Mouse (Mus musculus): ENCODE results near the gene Ahsg. TPM values are rescaled to one million over a fixed set of nuclear protein-coding genes. Genes with fewer than 3 reads are reported as not detected.

The Ahsg gene
- 24.4 and 59.9 TPM in 2 replicates for polyA plus RNA-seq (2015; fragmentation: Nextera tagmentation; extraction: Ambion mirVana)

DNA sequence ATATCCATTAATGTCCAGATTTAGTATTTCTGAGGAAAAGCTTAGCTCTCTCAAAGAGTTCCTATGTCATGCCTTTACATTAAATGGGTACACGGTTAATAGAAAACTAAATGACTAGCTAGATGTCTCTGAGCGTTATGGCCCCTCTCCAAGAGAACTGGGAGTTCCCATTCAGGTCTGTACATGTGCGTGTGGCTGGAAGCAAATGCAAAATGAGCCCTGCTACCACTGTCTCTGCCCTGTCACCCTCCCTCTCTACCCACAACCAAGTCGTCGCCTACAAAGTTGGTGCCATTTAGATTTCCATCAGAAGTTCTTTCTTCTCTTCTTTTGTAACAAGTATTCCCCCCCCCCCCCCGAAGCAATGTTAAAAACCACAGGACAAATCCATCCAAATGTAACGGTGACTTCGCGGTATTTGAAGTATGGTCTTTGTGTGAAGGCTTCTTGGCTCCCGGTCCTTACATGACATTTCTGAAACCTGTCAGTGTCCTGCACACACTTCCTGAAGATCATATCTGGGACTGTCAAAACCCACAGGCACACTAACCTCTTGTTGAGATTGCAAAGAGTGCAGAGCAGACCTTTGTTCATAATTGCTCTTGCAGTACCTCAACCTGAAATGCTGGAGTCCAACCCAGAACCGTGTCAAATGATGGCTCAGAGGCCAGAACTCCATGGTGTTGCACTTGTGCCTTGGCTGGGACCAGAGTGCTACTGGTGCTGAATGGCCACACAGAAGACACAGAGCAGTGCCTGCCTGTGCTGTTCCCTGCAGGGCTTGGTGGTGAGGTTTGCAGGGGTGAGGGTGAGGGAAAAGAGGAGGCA, at the start of gene Ahsg:
Gene Ahsg (plus strand): TSS at position 595 of the 828 bp plus-strand sequence.
- Histone ChIP-seq H3K4me2 (ENCODE audit: low read depth, low read length) (no peak within 1 kb of the TSS), H3K4me3 (ENCODE audit: low read length) (no peak within 1 kb of the TSS), H3K27me3 (replicated peaks; ENCODE audit: control insufficient read depth, insufficient read depth, low read length) (no peaks in the 10 kb centered on the region), H3K27ac (ENCODE audit: low read length) (no peak within 1 kb of the TSS), H3K4me1 (ENCODE audit: control insufficient read depth, insufficient read depth, low read length) (no peaks in the 10 kb centered on the region), H3K36me3 (ENCODE audit: control insufficient read depth, insufficient read depth, low read length) (no peaks in the 10 kb centered on the region), H3K9me3 (ENCODE audit: control insufficient read depth, low read length) (no peaks in the 10 kb centered on the region), H3K9ac (ENCODE audit: low read depth, low read length) (no peak within 1 kb of the TSS)
- WGBS: 82% methylated on average over 11 of the region's 11 CpGs
- ATAC-seq: no peak

DNA sequence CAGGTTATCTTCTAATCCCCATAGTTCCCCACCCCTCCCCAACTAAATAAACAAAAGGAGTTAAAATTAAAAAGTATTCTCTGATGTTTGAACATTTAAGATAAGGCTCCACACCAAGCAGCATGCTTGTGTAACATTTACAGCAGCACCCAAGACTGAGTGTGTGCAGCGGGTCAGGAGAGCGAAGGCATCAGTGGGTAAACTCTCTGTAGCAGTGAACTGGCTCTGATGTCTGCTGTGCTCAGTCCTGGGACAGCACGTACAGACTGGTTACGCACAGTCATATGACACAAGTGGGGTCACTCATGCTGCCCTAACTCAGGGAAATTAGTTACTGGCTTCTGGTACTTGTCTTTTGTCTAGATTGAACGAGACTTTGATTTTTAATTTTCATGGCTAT, 48.2 kb upstream of the Ahsg start:
- 83% methylated on average over 5 of the region's 5 CpGs for WGBS
- Histone ChIP-seq H3K27me3 (replicated peaks; ENCODE audit: control insufficient read depth, insufficient read depth, low read length) (no peaks in the 10 kb centered on the region), H3K4me2 (ENCODE audit: low read depth, low read length) (no peak overlapping the region), H3K27ac (ENCODE audit: low read length) (no peak overlapping the region), H3K4me1 (ENCODE audit: control insufficient read depth, insufficient read depth, low read length) (peaks cover 10% of the 10 kb centered on the region), H3K9me3 (ENCODE audit: control insufficient read depth, low read length) (no peaks in the 10 kb centered on the region), H3K36me3 (ENCODE audit: control insufficient read depth, insufficient read depth, low read length) (no peaks in the 10 kb centered on the region), H3K9ac (ENCODE audit: low read depth, low read length) (no peak overlapping the region), H3K4me3 (ENCODE audit: low read length) (no peak overlapping the region)
- peak; percentile 57 for ATAC-seq

DNA sequence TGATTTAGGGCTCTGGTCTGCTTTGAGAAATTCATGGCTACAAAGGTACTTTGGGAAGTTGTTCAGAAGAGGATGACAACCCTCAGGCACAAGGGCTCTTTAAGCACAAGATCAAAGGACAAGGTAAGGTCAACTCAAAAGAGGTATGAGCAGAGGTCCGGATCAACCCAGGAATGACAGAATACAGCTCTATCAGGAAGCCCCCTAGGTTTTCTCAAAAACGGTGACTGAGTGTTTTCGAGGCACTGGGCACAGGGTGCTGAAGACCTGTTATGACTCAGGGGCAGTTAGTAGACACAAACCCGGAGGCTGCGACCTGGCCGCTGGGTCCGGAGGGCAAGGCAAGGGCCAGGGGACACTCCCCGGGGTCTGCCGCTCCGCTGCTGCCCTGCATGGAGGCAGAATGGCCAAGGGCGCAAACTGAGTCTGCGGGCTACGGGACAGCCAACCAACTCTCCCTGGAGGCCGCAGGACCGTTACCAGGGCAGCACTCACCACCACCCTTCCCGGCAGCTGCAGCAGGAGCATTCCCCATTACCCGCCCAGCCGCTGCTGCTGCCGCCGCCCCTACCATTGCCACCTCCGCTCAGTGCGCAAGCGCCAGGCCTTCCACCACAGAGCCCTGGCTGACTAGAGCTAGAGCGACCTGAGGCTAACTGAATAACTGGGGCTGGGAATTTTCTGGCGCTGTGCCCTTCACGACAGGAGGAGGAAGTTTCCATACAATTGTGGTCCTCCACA, 46.8 kb upstream of the Ahsg start:
- H3K4me1 ChIP-seq (ENCODE audit: control insufficient read depth, insufficient read depth, low read length): peaks cover 10% of the 10 kb centered on the region
- H3K27ac ChIP-seq (ENCODE audit: low read length): peak overlapping the region; percentile 68
- H3K4me3 ChIP-seq (ENCODE audit: low read length): peak overlapping the region; percentile 61
- peak overlapping the region; percentile 96 for H3K4me2 ChIP-seq (ENCODE audit: low read depth, low read length)
- ATAC-seq: peak; percentile 95
- 6% methylated on average over 26 of the region's 26 CpGs for WGBS
- H3K36me3 ChIP-seq (ENCODE audit: control insufficient read depth, insufficient read depth, low read length): no peaks in the 10 kb centered on the region
- no peaks in the 10 kb centered on the region for H3K27me3 ChIP-seq (replicated peaks; ENCODE audit: control insufficient read depth, insufficient read depth, low read length)
- peak overlapping the region; percentile 75 for H3K9ac ChIP-seq (ENCODE audit: low read depth, low read length)
- no peaks in the 10 kb centered on the region for H3K9me3 ChIP-seq (ENCODE audit: control insufficient read depth, low read length)

DNA sequence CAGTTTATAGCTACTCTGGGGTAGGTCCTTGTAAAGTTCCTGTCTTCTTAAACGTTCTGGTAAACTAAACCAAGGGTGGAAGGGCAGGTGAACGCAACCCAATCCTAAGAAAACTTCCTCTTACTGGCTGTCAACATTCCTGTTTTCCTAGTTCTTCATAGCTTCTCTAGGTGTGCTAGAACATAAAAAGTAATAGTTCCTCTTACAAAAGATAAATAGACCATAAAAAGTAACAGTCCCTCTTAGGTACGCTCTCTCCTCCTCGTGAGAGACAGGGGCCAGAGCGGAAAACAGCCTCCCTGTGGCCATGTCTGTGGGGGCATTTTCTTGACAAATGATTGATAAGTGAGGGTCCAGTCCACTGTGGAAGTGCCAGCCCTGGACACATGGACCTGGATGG, 46.2 kb upstream of the Ahsg start:
- Histone ChIP-seq H3K4me1 (ENCODE audit: control insufficient read depth, insufficient read depth, low read length) (peaks cover 10% of the 10 kb centered on the region), H3K4me3 (ENCODE audit: low read length) (peak overlapping the region; percentile 61), H3K9ac (ENCODE audit: low read depth, low read length) (peak overlapping the region; percentile 75), H3K27ac (ENCODE audit: low read length) (peak overlapping the region; percentile 68), H3K36me3 (ENCODE audit: control insufficient read depth, insufficient read depth, low read length) (no peaks in the 10 kb centered on the region), H3K4me2 (ENCODE audit: low read depth, low read length) (peak overlapping the region; percentile 96), H3K27me3 (replicated peaks; ENCODE audit: control insufficient read depth, insufficient read depth, low read length) (no peaks in the 10 kb centered on the region), H3K9me3 (ENCODE audit: control insufficient read depth, low read length) (no peaks in the 10 kb centered on the region)
- ATAC-seq: peak; percentile 57
- 35% methylated on average over 5 of the region's 5 CpGs for WGBS

DNA sequence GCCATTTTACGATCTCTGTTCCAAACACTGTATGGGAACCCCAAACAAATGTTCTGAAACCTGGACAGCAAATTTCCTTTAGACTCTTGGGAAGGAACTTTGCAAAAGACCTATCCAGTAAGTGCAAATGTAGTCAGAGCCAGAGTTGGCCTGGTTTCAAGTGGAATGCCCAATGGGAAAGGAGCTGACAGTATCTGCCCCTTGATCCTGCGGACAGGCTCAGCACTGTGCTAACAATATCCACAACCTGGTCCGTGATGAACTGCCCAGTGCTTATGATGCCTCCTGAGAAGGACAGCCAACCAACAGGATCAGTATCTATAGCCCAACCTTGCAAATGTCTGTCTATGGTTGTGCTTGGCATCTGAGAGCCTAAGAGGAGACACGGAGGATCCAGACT, 45.6 kb upstream of the Ahsg start:
- 86% methylated on average over 4 of the region's 4 CpGs for WGBS
- ATAC-seq: no peak

DNA sequence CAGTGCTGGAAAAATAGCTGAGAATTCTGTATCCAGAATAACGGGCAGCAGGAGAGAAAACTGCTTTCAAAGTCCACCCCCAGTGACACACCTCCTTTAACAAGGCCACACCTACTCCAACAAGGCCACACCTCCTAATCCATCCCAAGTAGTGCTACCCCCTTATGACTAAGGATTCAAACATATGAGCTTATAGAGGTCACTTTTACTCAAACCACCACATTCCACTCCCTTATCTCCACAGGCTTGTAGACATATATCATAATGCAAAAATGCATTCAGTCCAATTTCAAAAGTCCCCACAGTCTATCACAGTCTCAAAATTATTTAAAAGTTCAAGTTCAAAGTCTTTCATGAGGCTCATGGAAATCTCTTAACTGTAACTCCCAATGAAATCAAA, 43.4 kb upstream of the Ahsg start:
- ATAC-seq: no peak
- Histone ChIP-seq H3K9me3 (ENCODE audit: control insufficient read depth, low read length) (no peaks in the 10 kb centered on the region), H3K36me3 (ENCODE audit: control insufficient read depth, insufficient read depth, low read length) (no peaks in the 10 kb centered on the region), H3K4me3 (ENCODE audit: low read length) (no peak overlapping the region), H3K4me1 (ENCODE audit: control insufficient read depth, insufficient read depth, low read length) (peaks cover 10% of the 10 kb centered on the region), H3K27ac (ENCODE audit: low read length) (no peak overlapping the region), H3K27me3 (replicated peaks; ENCODE audit: control insufficient read depth, insufficient read depth, low read length) (no peaks in the 10 kb centered on the region), H3K9ac (ENCODE audit: low read depth, low read length) (no peak overlapping the region), H3K4me2 (ENCODE audit: low read depth, low read length) (no peak overlapping the region)
- 78% methylated on average over 1 of the region's 1 CpGs for WGBS

More for the DNA sequence above, 45.6 kb upstream of the Ahsg start:
- Histone ChIP-seq H3K9me3 (ENCODE audit: control insufficient read depth, low read length) (no peaks in the 10 kb centered on the region), H3K9ac (ENCODE audit: low read depth, low read length) (no peak overlapping the region), H3K4me2 (ENCODE audit: low read depth, low read length) (no peak overlapping the region), H3K4me1 (ENCODE audit: control insufficient read depth, insufficient read depth, low read length) (peaks cover 10% of the 10 kb centered on the region), H3K36me3 (ENCODE audit: control insufficient read depth, insufficient read depth, low read length) (no peaks in the 10 kb centered on the region), H3K27me3 (replicated peaks; ENCODE audit: control insufficient read depth, insufficient read depth, low read length) (no peaks in the 10 kb centered on the region), H3K4me3 (ENCODE audit: low read length) (no peak overlapping the region), H3K27ac (ENCODE audit: low read length) (0 out of 2 replicates have a peak overlapping the region, but pooled peaks have one; percentile 68)

DNA sequence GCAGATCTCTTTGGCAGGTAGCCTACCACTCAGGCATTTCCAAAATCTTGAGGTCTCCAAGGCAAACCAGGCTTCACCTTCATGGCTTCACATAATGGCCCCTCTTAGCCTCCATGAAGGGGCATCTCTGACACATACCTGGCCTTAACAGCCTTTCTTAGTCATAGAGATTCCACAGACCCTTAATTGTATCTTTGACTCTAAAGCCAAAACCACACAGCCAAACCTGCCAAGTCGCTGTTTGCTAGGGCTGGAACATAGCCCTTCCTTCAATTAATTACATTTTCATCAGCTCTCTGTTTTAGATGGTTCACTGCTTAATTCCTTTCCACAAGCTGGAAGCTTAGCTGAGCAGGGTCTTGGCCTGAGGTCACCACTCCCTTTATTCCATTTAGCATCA, 42.7 kb upstream of the Ahsg start:
- ATAC-seq: no peak
- no peaks in the 10 kb centered on the region for H3K36me3 ChIP-seq (ENCODE audit: control insufficient read depth, insufficient read depth, low read length)
- H3K9ac ChIP-seq (ENCODE audit: low read depth, low read length): no peak overlapping the region
- 89% methylated on average over 1 of the region's 1 CpGs for WGBS
- no peak overlapping the region for H3K4me2 ChIP-seq (ENCODE audit: low read depth, low read length)
- no peaks in the 10 kb centered on the region for H3K9me3 ChIP-seq (ENCODE audit: control insufficient read depth, low read length)
- no peaks in the 10 kb centered on the region for H3K27me3 ChIP-seq (replicated peaks; ENCODE audit: control insufficient read depth, insufficient read depth, low read length)
- no peak overlapping the region for H3K4me3 ChIP-seq (ENCODE audit: low read length)
- no peak overlapping the region for H3K27ac ChIP-seq (ENCODE audit: low read length)
- peaks cover 10% of the 10 kb centered on the region for H3K4me1 ChIP-seq (ENCODE audit: control insufficient read depth, insufficient read depth, low read length)

DNA sequence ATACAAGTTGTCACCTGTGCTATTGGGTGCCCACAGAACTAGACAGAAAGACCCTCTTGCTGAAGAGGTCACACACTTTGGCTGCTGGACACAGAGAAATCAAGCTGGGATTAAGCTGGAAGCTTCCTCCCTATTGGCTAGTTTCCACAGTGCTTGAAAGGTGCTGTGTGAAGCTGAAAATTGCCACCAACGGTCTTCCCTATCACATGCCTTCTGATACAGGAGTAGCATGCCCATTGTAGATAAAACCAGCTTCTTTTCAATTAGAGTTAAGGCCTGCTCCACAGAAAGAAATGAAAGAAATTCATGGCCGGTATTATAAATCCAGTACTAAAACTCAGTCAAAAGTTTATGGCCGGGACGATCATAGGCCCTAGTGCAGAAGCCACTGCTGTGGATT, 38.4 kb upstream of the Ahsg start:
- no peak overlapping the region for H3K4me3 ChIP-seq (ENCODE audit: low read length)
- H3K27me3 ChIP-seq (replicated peaks; ENCODE audit: control insufficient read depth, insufficient read depth, low read length): no peaks in the 10 kb centered on the region
- H3K9me3 ChIP-seq (ENCODE audit: control insufficient read depth, low read length): no peaks in the 10 kb centered on the region
- H3K9ac ChIP-seq (ENCODE audit: low read depth, low read length): no peak overlapping the region
- H3K4me2 ChIP-seq (ENCODE audit: low read depth, low read length): no peak overlapping the region
- H3K36me3 ChIP-seq (ENCODE audit: control insufficient read depth, insufficient read depth, low read length): no peaks in the 10 kb centered on the region
- H3K27ac ChIP-seq (ENCODE audit: low read length): no peak overlapping the region
- H3K4me1 ChIP-seq (ENCODE audit: control insufficient read depth, insufficient read depth, low read length): peaks cover 2% of the 10 kb centered on the region; the same call in 1 of the 2 replicates
- 92% methylated on average over 4 of the region's 4 CpGs for WGBS
- ATAC-seq: no peak

DNA sequence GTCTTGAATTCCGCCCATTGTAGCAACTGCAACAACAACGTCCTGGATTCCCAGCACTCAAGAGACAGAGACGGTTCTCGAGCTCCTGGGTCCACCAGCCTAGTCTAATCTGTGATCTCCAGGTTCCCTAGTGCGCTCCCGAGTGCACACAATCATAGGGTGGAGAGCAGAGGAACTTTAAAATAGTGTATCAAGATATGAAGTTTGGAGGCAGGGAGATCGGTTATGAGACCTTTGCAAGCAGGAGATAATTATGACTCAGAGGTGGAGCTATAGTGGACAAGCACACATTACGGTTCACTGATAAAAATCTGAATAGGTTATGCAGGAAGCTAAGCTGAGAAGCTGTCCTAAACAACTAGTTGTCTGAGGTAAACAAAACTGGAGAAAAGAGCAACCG, 34.3 kb upstream of the Ahsg start:
- ATAC-seq: no peak; the same call in 1 of the 2 replicates
- peak overlapping the region; percentile 62 for H3K4me3 ChIP-seq (ENCODE audit: low read length)
- WGBS: 11% methylated on average over 9 of the region's 9 CpGs
- peak overlapping the region; percentile 91 for H3K27ac ChIP-seq (ENCODE audit: low read length)
- H3K4me2 ChIP-seq (ENCODE audit: low read depth, low read length): peak overlapping the region; percentile 87
- no peaks in the 10 kb centered on the region for H3K36me3 ChIP-seq (ENCODE audit: control insufficient read depth, insufficient read depth, low read length)
- no peaks in the 10 kb centered on the region for H3K27me3 ChIP-seq (replicated peaks; ENCODE audit: control insufficient read depth, insufficient read depth, low read length)
- H3K9ac ChIP-seq (ENCODE audit: low read depth, low read length): peak overlapping the region; percentile 68
- H3K9me3 ChIP-seq (ENCODE audit: control insufficient read depth, low read length): no peaks in the 10 kb centered on the region
- peaks cover 9% of the 10 kb centered on the region for H3K4me1 ChIP-seq (ENCODE audit: control insufficient read depth, insufficient read depth, low read length)

All from intestine, embryonic 16.5 days (tissue).